Mouse (Mus musculus) liver, adult 2 months (tissue): ENCODE measurements around the gene Tmem131. TPM values are rescaled to one million over a fixed set of nuclear protein-coding genes. Genes with fewer than 3 reads are reported as not detected.

Experiments
- DNase-seq: peaks from one replicate; pipeline ENCODE4 v3.0.0-alpha.2; 2011; ENCODE audit warnings: low read depth, low spot score; ENCODE audit errors: extremely low read depth
- H3K27ac ChIP-seq: fragments of 200-500 bp; replicated peaks from 2 replicates; pipeline ENCODE4 v1.5.1; 2012; ENCODE audit warnings: low read depth, mild to moderate bottlenecking, control low read depth, inconsistent platforms, low read length; ENCODE audit not compliant: insufficient read depth
- H3K27me3 ChIP-seq: fragments of 200-500 bp; 2 replicates; pipeline ENCODE4 v1.6.1; 2012; ENCODE audit warnings: mild to moderate bottlenecking, moderate library complexity, low read length, inconsistent platforms; ENCODE audit not compliant: control insufficient read depth, insufficient read depth
- H3K36me3 ChIP-seq: fragments of 200-500 bp; 2 replicates; pipeline ENCODE4 v1.6.1; 2012; ENCODE audit warnings: low read length, inconsistent platforms; ENCODE audit not compliant: control insufficient read depth, insufficient read depth
- H3K4me1 ChIP-seq: fragments of 200-500 bp; 2 replicates; pipeline ENCODE4 v1.6.1; 2011; ENCODE audit warnings: low read length; ENCODE audit not compliant: control insufficient read depth, insufficient read depth
- H3K4me3 ChIP-seq: fragments of 200-500 bp; 2 replicates; pipeline ENCODE4 v1.5.1; 2011; ENCODE audit warnings: low read depth, mild to moderate bottlenecking, control low read depth, low read length, moderate library complexity; ENCODE audit not compliant: insufficient read depth
- H3K79me2 ChIP-seq: fragments of 200-500 bp; 2 replicates; pipeline ENCODE4 v1.6.1; 2012; ENCODE audit warnings: inconsistent platforms, mild to moderate bottlenecking, low read length, moderate library complexity; ENCODE audit not compliant: control insufficient read depth, insufficient read depth
- H3K9ac ChIP-seq: fragments of 200-500 bp; 2 replicates; pipeline ENCODE4 v1.6.1; 2012; ENCODE audit warnings: low read depth, mild to moderate bottlenecking, control low read depth, inconsistent platforms, low read length
- CTCF ChIP-seq: fragments of 200-500 bp; IDR thresholded peaks from 2 replicates; pipeline ENCODE4 v1.5.1; 2011; ENCODE audit warnings: low read depth, low read length, control low read depth
- POLR2A ChIP-seq: fragments of 200-500 bp; IDR thresholded peaks from 2 replicates; pipeline ENCODE4 v1.6.1; 2011; ENCODE audit warnings: low read length, control low read depth; ENCODE audit not compliant: insufficient read depth; ENCODE audit errors: extremely low read depth
- WGBS: fragments of 180-500 bp; shearing (Covaris S2); methylation state at CpG from one replicate; pipeline ENCODE4 v1.1.7; 2018; 5-methylcytosine and 5-hydroxymethylcytosine counted together
- polyA plus RNA-seq: library from polyadenylated mRNA; depleted of rRNA; stranded (reverse); fragments of >200 nt; gene quantifications from 2 replicates; pipeline ENCODE4 v1.2.3, GENCODE M21; 2012
- total RNA-seq: library from RNA; depleted of rRNA; stranded (reverse); fragments of >200 nt; gene quantifications from 2 replicates; pipeline ENCODE4 v1.2.3, GENCODE M21; 2014

The Tmem131 gene
- total and polyA plus RNA-seq, 2 experiments: 6.3 to 10.2 TPM

DNA sequence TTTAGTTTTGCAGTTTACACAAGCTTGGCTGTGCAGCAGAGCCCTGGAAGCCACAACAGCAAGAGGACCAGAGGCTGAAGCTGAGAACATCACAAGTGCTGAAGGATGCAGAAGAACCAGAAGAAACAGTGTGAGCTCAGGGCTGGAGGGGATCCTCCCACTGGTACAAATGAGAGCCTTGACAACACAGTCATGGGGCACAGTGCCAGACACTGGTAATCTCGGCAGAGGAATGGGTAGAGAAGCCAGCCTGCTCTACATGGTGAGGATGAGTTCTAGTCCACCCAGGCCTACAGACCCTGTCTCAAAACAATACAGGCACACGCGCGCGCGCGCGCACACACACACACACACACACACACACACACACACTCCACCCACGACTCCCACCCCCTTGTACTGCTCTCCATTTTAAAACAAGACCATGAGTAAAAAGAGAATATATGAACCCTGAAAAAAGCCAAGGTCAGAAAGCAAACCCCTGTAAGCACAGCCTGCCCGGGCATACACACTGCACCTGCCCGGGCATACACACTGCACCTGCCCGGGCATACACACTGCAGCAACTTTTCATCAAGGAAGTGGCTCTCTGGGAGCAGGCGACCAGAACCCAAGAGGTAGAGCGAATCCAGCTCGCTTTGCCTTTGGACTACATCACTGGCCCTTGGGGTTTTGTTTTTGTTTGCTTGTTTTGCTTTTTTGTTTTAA, 39.9 kb downstream of the Tmem131 start:
- H3K4me3 ChIP-seq: no peak overlapping the region
- TF ChIP-seq CTCF: no peak
- TF ChIP-seq POLR2A: no peak
- no peaks in the 10 kb centered on the region for H3K36me3 ChIP-seq
- H3K27ac ChIP-seq: no peak overlapping the region
- 88% methylated on average over 15 of the region's 15 CpGs for WGBS
- no peaks in the 10 kb centered on the region for H3K27me3 ChIP-seq
- peaks cover 19% of the 10 kb centered on the region for H3K4me1 ChIP-seq
- peaks cover 30% of the 10 kb centered on the region for H3K79me2 ChIP-seq
- no peak for DNase-seq
- H3K9ac ChIP-seq: no peak overlapping the region

DNA sequence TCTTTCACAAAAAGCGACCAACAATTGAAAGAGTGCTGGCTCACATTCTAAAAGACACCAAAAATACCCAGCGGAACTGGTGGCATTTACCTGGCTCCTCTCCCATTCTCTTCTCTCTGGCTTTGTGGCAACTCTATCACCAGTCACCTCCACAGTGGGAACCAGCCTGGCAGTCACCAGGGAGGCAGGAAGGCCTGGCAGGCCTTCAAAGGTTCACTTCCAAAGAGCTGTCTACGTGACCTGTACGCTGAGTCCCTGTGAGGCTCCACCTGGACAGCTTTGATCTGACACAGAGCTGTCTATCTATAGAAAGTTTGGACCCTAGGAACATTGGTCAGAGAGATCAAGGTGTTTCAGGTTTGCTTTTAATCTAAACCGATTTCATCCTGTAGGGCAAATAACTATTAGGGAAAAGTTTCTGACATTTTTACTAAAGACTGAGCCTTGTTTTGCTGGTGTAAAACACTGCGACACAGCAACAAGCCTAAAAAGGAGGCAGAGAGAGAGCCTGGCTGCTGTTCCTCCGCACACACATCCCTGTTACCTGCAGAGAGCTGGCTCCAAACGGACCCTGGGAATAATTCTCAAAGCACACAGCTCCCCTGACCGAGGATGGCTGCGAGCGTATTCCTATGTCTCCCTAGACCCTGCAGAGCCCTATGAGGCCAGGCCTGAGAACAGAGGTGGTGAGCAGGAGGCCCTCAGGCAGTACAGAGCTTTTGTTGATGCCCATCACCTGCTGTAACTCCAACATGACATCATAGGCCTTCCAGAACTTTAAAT, 40.7 kb downstream of the Tmem131 start:
- WGBS: 51% methylated on average over 11 of the region's 11 CpGs

DNA sequence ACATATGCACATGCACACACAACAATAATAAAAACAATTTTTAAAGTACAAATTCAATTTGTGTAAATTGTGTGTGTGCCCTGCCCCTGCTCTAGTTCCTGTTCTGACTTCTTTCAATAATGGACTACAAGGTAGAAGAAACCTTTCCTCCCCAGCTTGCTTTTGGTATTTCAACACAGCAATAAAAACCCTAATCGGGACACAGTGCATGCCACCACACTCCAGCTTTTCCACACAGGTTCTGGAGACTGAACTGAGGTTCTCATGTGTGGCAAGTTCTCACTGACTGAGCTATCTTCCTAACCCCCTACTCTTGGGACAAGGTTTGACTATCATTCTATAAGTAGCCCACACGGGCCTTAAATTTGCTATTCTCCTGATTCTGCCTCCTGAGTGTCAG, 43.8 kb downstream of the Tmem131 start:
- H3K27me3 ChIP-seq: no peaks in the 10 kb centered on the region
- no peak for TF ChIP-seq POLR2A
- TF ChIP-seq CTCF: no peak
- H3K36me3 ChIP-seq: no peaks in the 10 kb centered on the region
- 64% methylated on average over 2 of the region's 2 CpGs for WGBS
- no peak overlapping the region for H3K27ac ChIP-seq
- H3K4me1 ChIP-seq: peaks cover 19% of the 10 kb centered on the region
- H3K9ac ChIP-seq: no peak overlapping the region
- no peak overlapping the region for H3K4me3 ChIP-seq
- DNase-seq: no peak
- H3K79me2 ChIP-seq: peaks cover 33% of the 10 kb centered on the region; the same call in 1 of the 2 replicates

More for the DNA sequence above, 40.7 kb downstream of the Tmem131 start:
- no peaks in the 10 kb centered on the region for H3K36me3 ChIP-seq
- peaks cover 19% of the 10 kb centered on the region for H3K4me1 ChIP-seq
- H3K27me3 ChIP-seq: no peaks in the 10 kb centered on the region
- TF ChIP-seq CTCF (no peak), POLR2A (no peak)
- DNase-seq: peak; percentile 82
- H3K79me2 ChIP-seq: peaks cover 30% of the 10 kb centered on the region; the same call in 1 of the 2 replicates
- H3K4me3 ChIP-seq: no peak overlapping the region
- no peak overlapping the region for H3K27ac ChIP-seq
- H3K9ac ChIP-seq: no peak overlapping the region

DNA sequence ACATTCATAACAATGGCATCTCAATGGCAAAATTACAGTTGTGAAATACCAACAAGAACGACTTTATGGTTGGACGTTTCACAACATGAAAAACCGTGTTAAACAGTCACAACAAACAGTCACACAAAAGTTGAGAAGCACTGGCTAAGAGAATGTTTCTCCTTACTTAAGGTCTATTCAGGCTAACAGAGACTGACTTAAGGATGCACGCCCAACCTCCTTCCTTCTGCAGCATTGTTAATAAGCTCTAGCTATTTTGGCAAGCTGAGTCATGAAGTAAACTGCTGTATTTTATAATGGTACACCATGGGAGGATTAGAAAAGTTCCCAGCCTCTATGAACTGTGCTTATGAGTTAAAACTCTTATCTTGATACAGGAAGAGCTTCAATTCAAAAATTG, 47.0 kb downstream of the Tmem131 start:
- 68% methylated on average over 4 of the region's 4 CpGs for WGBS
- peaks cover 31% of the 10 kb centered on the region; the same call in 1 of the 2 replicates for H3K79me2 ChIP-seq
- no peak overlapping the region for H3K27ac ChIP-seq
- H3K9ac ChIP-seq: no peak overlapping the region
- no peaks in the 10 kb centered on the region for H3K36me3 ChIP-seq
- no peak for TF ChIP-seq CTCF
- no peaks in the 10 kb centered on the region for H3K27me3 ChIP-seq
- no peak for DNase-seq
- peaks cover 16% of the 10 kb centered on the region for H3K4me1 ChIP-seq
- no peak overlapping the region for H3K4me3 ChIP-seq

GRCm38 (mm10) chr1:36895452-36895851, 48.0 kb downstream of the Tmem131 start:
- H3K4me3 ChIP-seq: no peak overlapping the region
- no peaks in the 10 kb centered on the region for H3K36me3 ChIP-seq
- H3K4me1 ChIP-seq: peaks cover 18% of the 10 kb centered on the region
- TF ChIP-seq CTCF (no peak), POLR2A (no peak)
- 78% methylated on average over 3 of the region's 3 CpGs for WGBS
- no peaks in the 10 kb centered on the region for H3K27me3 ChIP-seq
- H3K9ac ChIP-seq: no peak overlapping the region
- H3K79me2 ChIP-seq: peaks cover 32% of the 10 kb centered on the region; the same call in 1 of the 2 replicates
- H3K27ac ChIP-seq: no peak overlapping the region
- no peak for DNase-seq
